Mouse (Mus musculus) left cerebral cortex, adult 9 months (tissue): Measurements from ENCODE around the gene Hist1h4f.
"Not testable (repeated sequence)": the region's sequence is repeated elsewhere in the genome, so short reads cannot be mapped to it uniquely, and the experiment has no call there.

Experiments used
- DNase-seq, 2 experiments: peaks; one replicate each; pipeline ENCODE4 v3.0.0; 2022; ENCODE audit warnings: low spot score in 2 of 2

Gene Hist1h4f

GRCm38 (mm10) chr13:23551146-23551834, at the start of gene Hist1h4f:
Gene Hist1h4f, minus strand, starts transcription at chr13:23551648.
- peak; percentile 89 to 96 for DNase-seq

- peak in 1 of 2 experiments; percentile 61 for DNase-seq
Observed at GRCm38 (mm10) chr13:23597957-23598356, 46.5 kb upstream of the Hist1h4f start.

- no peak for DNase-seq
Observed at GRCm38 (mm10) chr13:23595622-23596372, 44.3 kb upstream of the Hist1h4f start.

GRCm38 (mm10) chr13:23595185-23595584, 43.7 kb upstream of the Hist1h4f start:
- DNase-seq: no peak

- no peak for DNase-seq
Observed at GRCm38 (mm10) chr13:23593051-23593770, 41.8 kb upstream of the Hist1h4f start.

- DNase-seq: no peak
Observed at GRCm38 (mm10) chr13:23592614-23593013, 41.2 kb upstream of the Hist1h4f start.

GRCm38 (mm10) chr13:23591886-23592285, 40.4 kb upstream of the Hist1h4f start:
- DNase-seq: not testable (repeated sequence)

GRCm38 (mm10) chr13:23591206-23591605, 39.8 kb upstream of the Hist1h4f start:
- DNase-seq: no peak

GRCm38 (mm10) chr13:23586940-23587225, 35.4 kb upstream of the Hist1h4f start:
- no peak for DNase-seq

- no peak for DNase-seq
Observed at GRCm38 (mm10) chr13:23586099-23586939, 34.9 kb upstream of the Hist1h4f start.

- DNase-seq: peak; percentile 82 to 84
Observed at GRCm38 (mm10) chr13:23585442-23586098, 34.1 kb upstream of the Hist1h4f start.

GRCm38 (mm10) chr13:23585029-23585441, 33.6 kb upstream of the Hist1h4f start:
- DNase-seq: peak in 1 of 2 experiments; percentile 72

- no peak for DNase-seq
Observed at GRCm38 (mm10) chr13:23584331-23584730, 32.9 kb upstream of the Hist1h4f start.

GRCm38 (mm10) chr13:23583387-23584068, 32.1 kb upstream of the Hist1h4f start:
- no peak for DNase-seq

- DNase-seq: no peak
Observed at GRCm38 (mm10) chr13:23582219-23583056, 31.0 kb upstream of the Hist1h4f start.

- DNase-seq: peak; percentile 96 to 99
Observed at GRCm38 (mm10) chr13:23581408-23582218, 30.2 kb upstream of the Hist1h4f start, which contains the start of gene Hist1h4d. Gene Hist1h4d, plus strand, starts transcription at chr13:23581598.

GRCm38 (mm10) chr13:23577835-23578234, 26.4 kb upstream of the Hist1h4f start:
- no peak for DNase-seq

- DNase-seq: no peak
Observed at GRCm38 (mm10) chr13:23576906-23577639, 25.6 kb upstream of the Hist1h4f start.
